Mouse (Mus musculus) liver, postnatal 0 days (tissue): ENCODE measurements around the gene Trim16. TPM values are rescaled to one million over a fixed set of nuclear protein-coding genes. Genes with fewer than 3 reads are reported as not detected.
A peak's percentile ranks its signal among the peaks of the same experiment; 100 is the strongest.

Source experiments
- ATAC-seq: fragments of 200-750 bp; cut with Nextera tagmentation; 2 replicates; pipeline ENCODE4 v1.8.0; 2017; ENCODE audit warnings: mild to moderate bottlenecking, moderate library complexity
- DNase-seq: peaks from one replicate; pipeline ENCODE4 v3.0.0-alpha.2; 2016
- H3K27ac ChIP-seq: fragments of 300-500 bp; sonication (generic); 2 replicates; pipeline ENCODE4 v1.5.1; 2014; ENCODE audit warnings: antibody characterized with exemption, moderate library complexity, mild to moderate bottlenecking, low read depth
- H3K27me3 ChIP-seq: fragments of 300-500 bp; sonication (generic); 2 replicates; pipeline ENCODE4 v1.6.1; 2014; ENCODE audit warnings: low read length, control low read depth, mixed read lengths; ENCODE audit not compliant: insufficient read depth
- H3K36me3 ChIP-seq: fragments of 300-500 bp; sonication (generic); replicated peaks from 2 replicates; pipeline ENCODE4 v1.6.1; 2014; ENCODE audit warnings: mild to moderate bottlenecking, control low read depth, low read length, moderate library complexity, mixed read lengths; ENCODE audit not compliant: insufficient read depth
- H3K4me1 ChIP-seq: fragments of 300-500 bp; sonication (generic); 2 replicates; pipeline ENCODE4 v1.6.1; 2014; ENCODE audit warnings: antibody characterized with exemption, mild to moderate bottlenecking, control low read depth; ENCODE audit not compliant: insufficient read depth
- H3K4me2 ChIP-seq: fragments of 300-500 bp; sonication (generic); 2 replicates; pipeline ENCODE4 v1.6.1; 2014; ENCODE audit warnings: low read depth, mild to moderate bottlenecking, low read length, moderate library complexity, mixed read lengths
- H3K4me3 ChIP-seq: fragments of 300-500 bp; sonication (generic); 2 replicates; pipeline ENCODE4 v1.5.1; 2014; ENCODE audit warnings: low read depth, low read length
- H3K9ac ChIP-seq: fragments of 300-500 bp; sonication (generic); replicated peaks from 2 replicates; pipeline ENCODE4 v1.6.1; 2014; ENCODE audit warnings: mild to moderate bottlenecking, moderate library complexity
- H3K9me3 ChIP-seq: fragments of 300-500 bp; sonication (generic); 2 replicates; pipeline ENCODE4 v1.6.1; 2016; ENCODE audit warnings: mild to moderate bottlenecking, control low read depth, low read length, mixed read lengths
- CTCF ChIP-seq: sonication (generic); IDR thresholded peaks from 2 replicates; pipeline ENCODE4 v1.5.1; 2016; ENCODE audit warnings: antibody characterized with exemption, low read depth
- EP300 ChIP-seq: IDR thresholded peaks from 2 replicates; pipeline ENCODE4 v1.6.1; 2016; ENCODE audit warnings: antibody characterized with exemption, low read depth, mild to moderate bottlenecking
- WGBS: fragments of 180-500 bp; shearing (Covaris S2); extraction: QIAGEN DNeasy Blood & Tissue Kit; methylation state at CpG from one replicate; pipeline ENCODE4 v1.1.7; 2014; ENCODE audit not compliant: insufficient replicate concordance; 5-methylcytosine and 5-hydroxymethylcytosine counted together
- polyA plus RNA-seq: library from polyadenylated mRNA; unstranded; fragments of >200 nt; fragmentation: Nextera tagmentation; extraction: Ambion mirVana; gene quantifications from 2 replicates; pipeline ENCODE4 v1.2.1, GENCODE M21; 2015

The Trim16 gene
- polyA plus RNA-seq, 1 experiment from 2014 or later: 0.85 TPM

DNA sequence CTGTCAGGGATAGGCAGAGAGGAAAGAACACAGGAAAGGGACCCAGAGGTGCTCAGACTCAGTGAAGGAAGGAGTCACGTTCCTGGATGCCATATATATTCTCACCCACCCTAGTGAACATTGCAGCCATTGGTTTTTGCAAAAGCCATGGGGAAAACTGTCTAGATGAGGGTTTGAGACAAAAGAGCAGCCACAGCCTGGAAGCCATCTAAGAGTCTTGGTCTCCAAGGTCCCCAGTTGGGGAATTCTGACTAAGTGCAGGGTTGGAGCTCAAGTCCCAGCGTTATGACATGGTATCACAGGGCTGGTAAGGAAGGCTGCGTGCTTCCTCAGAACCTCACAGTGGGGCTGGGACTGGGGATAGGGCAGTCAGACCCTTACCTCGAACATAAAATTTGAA lies 45.5 kb downstream of the Trim16 start:
- no peak for ATAC-seq
- Histone ChIP-seq H3K4me1 (no peaks in the 10 kb centered on the region), H3K9me3 (no peaks in the 10 kb centered on the region), H3K36me3 (no peaks in the 10 kb centered on the region), H3K4me2 (no peak overlapping the region), H3K9ac (no peak overlapping the region), H3K27ac (no peak overlapping the region), H3K27me3 (no peaks in the 10 kb centered on the region), H3K4me3 (no peak overlapping the region)
- DNase-seq: no peak
- TF ChIP-seq EP300 (no peak), CTCF (no peak)
- 68% methylated on average over 4 of the region's 4 CpGs for WGBS

GRCm38 (mm10) chr11:62866685-62867084 lies 46.7 kb downstream of the Trim16 start:
- no peaks in the 10 kb centered on the region for H3K36me3 ChIP-seq
- no peak overlapping the region for H3K9ac ChIP-seq
- no peaks in the 10 kb centered on the region for H3K27me3 ChIP-seq
- H3K4me1 ChIP-seq: no peaks in the 10 kb centered on the region
- no peak overlapping the region for H3K27ac ChIP-seq
- ATAC-seq (no peak), DNase-seq (no peak)
- H3K9me3 ChIP-seq: no peaks in the 10 kb centered on the region
- no peak overlapping the region for H3K4me2 ChIP-seq
- 52% methylated on average over 7 of the region's 7 CpGs for WGBS
- no peak overlapping the region for H3K4me3 ChIP-seq
- no peak for TF ChIP-seq CTCF
- TF ChIP-seq EP300: no peak

GRCm38 (mm10) chr11:62869201-62869600 lies 49.2 kb downstream of the Trim16 start:
- DNase-seq: no peak
- H3K36me3 ChIP-seq: no peaks in the 10 kb centered on the region
- H3K4me3 ChIP-seq: no peak overlapping the region
- no peaks in the 10 kb centered on the region for H3K9me3 ChIP-seq
- H3K4me2 ChIP-seq: no peak overlapping the region
- H3K27me3 ChIP-seq: no peaks in the 10 kb centered on the region
- H3K9ac ChIP-seq: no peak overlapping the region
- 76% methylated on average over 5 of the region's 5 CpGs for WGBS
- ATAC-seq: no peak
- no peaks in the 10 kb centered on the region for H3K4me1 ChIP-seq
- no peak for TF ChIP-seq EP300
- TF ChIP-seq CTCF: no peak
- no peak overlapping the region for H3K27ac ChIP-seq

DNA sequence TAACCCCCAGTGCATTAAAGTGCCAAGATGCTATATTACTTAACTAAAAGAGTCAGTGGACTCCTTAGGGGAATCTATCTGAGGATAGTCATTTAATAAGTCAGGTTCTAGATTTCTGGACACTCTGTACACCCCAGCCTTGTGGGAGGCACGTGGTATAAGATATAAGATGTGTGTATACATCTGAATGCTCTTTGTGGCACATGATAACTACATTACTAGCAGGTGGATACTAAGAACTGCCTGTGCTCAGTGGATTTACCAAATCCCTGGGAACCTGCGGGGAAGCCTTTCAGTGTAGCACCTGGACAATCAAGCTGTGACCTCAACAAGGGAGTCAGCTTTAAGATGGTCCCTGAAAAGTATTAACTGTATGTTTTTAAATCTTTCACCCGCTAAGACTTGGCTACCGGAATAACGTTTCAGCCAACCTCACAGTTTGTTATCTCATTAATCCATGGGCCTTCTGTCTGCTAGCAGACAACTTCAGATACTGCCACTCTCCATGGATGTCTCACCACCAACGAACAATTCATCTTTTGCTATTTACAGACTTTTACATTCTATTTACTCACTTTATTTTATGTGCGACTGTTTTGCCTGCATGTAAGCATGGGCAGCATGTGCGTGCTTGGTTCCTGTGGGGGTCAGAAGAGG lies 49.8 kb downstream of the Trim16 start:
- TF ChIP-seq EP300 (peak; percentile 48; the same call in 1 of the 2 replicates), CTCF (no peak)
- WGBS: 61% methylated on average over 8 of the region's 8 CpGs
- Histone ChIP-seq H3K27ac (no peak overlapping the region), H3K36me3 (no peaks in the 10 kb centered on the region), H3K4me3 (no peak overlapping the region), H3K4me1 (no peaks in the 10 kb centered on the region), H3K27me3 (no peaks in the 10 kb centered on the region), H3K4me2 (no peak overlapping the region), H3K9ac (no peak overlapping the region), H3K9me3 (no peaks in the 10 kb centered on the region)
- ATAC-seq (no peak), DNase-seq (no peak)

DNA sequence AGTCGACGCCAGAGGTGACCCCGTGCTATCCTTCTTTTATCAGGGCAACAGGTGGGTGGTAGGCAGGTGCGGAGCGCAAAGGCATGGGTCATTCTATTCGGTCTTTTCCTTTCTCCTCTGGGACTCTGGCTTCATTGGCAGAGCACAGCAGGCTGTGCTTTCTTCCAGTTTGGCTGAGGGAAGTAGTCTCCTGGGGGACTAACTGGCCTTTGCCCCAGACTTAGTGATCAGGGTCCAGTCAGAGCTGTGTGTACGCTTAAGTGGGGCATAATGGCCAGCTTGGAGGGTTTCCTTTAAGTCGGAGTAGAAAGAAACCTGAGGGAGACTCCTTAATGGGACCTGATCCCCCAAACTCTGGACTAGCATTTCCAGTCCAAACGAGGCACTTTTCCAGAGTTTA lies 53.4 kb downstream of the Trim16 start:
- 74% methylated on average over 9 of the region's 9 CpGs for WGBS
- TF ChIP-seq CTCF (no peak), EP300 (no peak)
- H3K4me2 ChIP-seq: no peak overlapping the region
- DNase-seq (no peak), ATAC-seq (no peak)
- no peaks in the 10 kb centered on the region for H3K36me3 ChIP-seq
- H3K9me3 ChIP-seq: no peaks in the 10 kb centered on the region
- no peak overlapping the region for H3K4me3 ChIP-seq
- H3K9ac ChIP-seq: no peak overlapping the region
- H3K27me3 ChIP-seq: no peaks in the 10 kb centered on the region
- H3K4me1 ChIP-seq: no peaks in the 10 kb centered on the region
- H3K27ac ChIP-seq: no peak overlapping the region

DNA sequence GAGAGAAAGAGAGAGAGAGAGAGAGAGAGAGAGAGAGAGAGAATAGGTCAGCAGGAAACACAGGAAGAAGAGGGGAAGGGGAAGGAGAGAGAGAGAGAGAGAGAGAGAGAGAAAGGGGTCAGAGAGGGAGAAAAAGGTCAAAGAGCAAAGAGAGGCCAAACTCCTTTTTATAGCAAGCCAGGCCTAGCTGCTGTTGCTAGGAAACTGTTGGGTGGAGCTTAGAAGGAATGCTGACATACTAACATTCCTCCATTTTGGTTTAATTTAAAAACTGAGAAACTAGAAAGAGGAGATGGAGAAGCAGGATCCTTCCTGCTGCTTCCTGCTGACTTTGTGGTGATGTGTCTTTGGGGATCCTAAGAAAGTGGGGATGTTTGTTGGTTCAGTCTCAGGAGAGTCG lies 55.7 kb downstream of the Trim16 start:
- no peaks in the 10 kb centered on the region for H3K9me3 ChIP-seq
- no peaks in the 10 kb centered on the region for H3K27me3 ChIP-seq
- H3K4me2 ChIP-seq: no peak overlapping the region
- ATAC-seq (no peak), DNase-seq (no peak)
- H3K9ac ChIP-seq: no peak overlapping the region
- no peak overlapping the region for H3K27ac ChIP-seq
- no peaks in the 10 kb centered on the region for H3K36me3 ChIP-seq
- 0 out of 2 replicates have a peak, but pooled peaks cover 4% of the 10 kb centered on the region for H3K4me1 ChIP-seq
- no peak for TF ChIP-seq CTCF
- no peak for TF ChIP-seq EP300
- WGBS: 70% methylated on average over 1 of the region's 1 CpGs
- H3K4me3 ChIP-seq: no peak overlapping the region

DNA sequence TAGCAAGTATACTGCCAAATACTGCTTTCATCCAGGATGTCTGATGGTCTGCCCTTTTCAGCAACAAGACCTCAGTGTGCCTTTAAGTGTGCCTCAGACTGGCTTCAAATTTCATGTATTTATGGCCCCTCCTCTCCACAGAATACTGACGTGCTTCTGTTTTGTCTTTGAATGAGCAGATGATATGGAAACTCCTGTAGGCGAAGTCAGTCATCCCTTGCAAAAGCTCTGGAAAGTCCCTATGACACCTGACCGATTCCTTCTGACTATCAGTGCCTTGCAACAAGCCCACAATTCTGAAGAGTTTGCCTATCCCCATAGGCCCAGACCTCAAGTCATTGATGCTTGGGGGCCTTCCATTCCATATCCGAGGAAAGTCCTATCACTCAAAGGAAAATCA lies 56.4 kb downstream of the Trim16 start:
- no peak overlapping the region for H3K9ac ChIP-seq
- H3K4me2 ChIP-seq: no peak overlapping the region
- no peak overlapping the region for H3K27ac ChIP-seq
- WGBS: 73% methylated on average over 4 of the region's 4 CpGs
- H3K36me3 ChIP-seq: no peaks in the 10 kb centered on the region
- 0 out of 2 replicates have a peak, but pooled peaks cover 4% of the 10 kb centered on the region for H3K4me1 ChIP-seq
- TF ChIP-seq CTCF (no peak), EP300 (no peak)
- no peak overlapping the region for H3K4me3 ChIP-seq
- no peak for ATAC-seq
- H3K27me3 ChIP-seq: no peaks in the 10 kb centered on the region
- no peak for DNase-seq
- no peaks in the 10 kb centered on the region for H3K9me3 ChIP-seq
